Mouse (Mus musculus): ENCODE measurements at regions not wholly inside any gene's neighbourhood (a gene's known extent, or its start where the extent isn't known, plus 50 kb on each side); places are given as distances from the start of the nearest gene placed in this dataset.

DNA sequence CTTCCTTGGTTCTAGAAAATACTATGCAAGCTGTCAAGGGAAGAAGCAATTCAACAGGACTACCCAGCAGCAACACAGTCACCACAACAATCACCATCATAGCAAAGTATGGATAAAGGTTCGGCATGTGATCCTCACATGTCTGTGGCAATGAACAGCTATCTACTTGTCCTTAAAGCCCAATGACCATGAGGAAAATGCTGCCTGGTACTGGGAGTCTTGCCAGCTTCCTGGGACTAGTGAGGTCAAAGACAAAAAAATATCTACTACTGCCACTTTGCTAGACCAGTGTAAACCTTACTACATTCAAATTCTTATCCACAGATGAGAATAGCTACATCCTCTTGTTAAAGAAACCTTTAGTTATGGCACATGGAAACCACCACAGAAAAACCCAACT, 346.3 kb downstream of the Wdr20rt start:
- no peak for DNase-seq (ENCODE audit: low read depth, low spot score)

DNA sequence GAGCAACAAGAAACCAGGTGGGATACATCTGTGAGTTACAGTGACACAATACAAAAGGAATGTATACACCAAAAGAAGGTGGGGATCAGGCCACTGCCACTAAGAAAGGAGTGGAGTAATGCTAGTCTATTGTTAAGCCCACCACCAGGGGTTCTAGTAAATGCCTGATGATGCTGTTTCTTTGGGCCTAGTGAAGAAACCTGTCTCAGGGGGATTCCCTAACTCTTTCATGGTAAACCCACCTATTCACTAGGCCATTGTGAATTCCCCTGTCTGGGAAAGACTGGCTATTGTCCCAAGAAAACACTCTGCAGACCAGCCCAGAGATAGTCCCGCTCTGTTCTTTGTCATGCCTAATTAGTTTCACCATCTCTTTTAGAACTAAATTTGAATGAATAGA, 368.2 kb downstream of the Wdr20rt start:
- no peak for DNase-seq (ENCODE audit: low read depth, low spot score)

DNA sequence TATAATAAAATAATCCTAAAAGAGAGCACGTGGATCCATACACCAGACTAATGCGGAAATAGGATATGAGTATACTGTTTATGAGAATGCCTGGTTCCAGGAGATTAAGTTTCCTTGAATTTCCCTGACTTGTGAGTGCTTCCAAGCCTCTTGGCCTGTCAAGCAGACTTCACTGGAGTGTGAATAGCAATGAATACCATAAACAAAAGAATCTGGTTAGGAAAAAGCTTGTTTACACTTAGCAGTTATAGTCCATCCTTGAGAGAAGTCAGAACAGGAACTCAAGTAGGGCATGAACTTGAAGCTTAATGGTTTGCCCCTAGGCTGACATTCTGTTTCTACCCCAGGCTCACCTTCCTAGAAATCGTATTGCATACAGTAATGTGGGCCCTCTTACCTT, 368.8 kb downstream of the Wdr20rt start:
- no peak for DNase-seq (ENCODE audit: low read depth, low spot score)

DNA sequence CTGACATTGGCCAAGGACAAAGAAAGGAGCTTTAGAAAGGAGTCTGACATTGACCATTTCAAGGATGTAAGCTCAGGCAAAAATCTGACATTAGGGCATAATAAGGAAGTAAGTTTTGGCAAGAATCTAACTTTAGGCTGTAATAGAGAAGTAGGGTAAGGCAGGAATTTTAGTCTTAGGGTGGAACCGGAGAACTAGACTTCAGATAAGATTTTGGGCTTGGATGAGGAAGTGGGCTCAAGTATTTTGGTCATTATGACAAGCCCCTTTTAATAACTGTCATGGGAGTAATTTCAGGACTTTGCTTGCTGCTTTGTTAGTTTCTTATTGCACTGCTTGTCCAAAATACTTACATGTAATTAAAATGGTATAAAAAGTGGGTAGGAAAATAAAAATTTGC, 418.9 kb downstream of the Wdr20rt start:
- DNase-seq (ENCODE audit: low read depth, low spot score), result no peak

DNA sequence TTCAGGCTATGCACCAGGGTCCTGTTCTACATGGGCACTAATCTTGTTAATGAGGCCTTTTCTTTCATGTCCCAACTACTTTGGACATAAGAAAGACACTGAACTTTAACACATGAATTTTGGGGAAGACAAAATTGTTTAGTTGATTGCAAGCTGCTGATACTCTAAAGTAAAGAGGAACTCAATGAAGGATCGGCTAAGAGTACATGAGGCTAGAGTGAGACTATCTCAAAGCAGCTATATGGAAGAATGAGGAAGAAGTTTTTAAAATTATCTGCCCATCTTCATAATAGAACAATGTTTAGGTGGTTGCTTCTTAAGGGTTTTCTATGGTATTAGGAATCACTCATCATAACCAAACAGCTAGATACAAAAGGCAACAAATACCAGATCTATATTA, 431.5 kb downstream of the Wdr20rt start:
- DNase-seq (ENCODE audit: low read depth, low spot score), result no peak

DNA sequence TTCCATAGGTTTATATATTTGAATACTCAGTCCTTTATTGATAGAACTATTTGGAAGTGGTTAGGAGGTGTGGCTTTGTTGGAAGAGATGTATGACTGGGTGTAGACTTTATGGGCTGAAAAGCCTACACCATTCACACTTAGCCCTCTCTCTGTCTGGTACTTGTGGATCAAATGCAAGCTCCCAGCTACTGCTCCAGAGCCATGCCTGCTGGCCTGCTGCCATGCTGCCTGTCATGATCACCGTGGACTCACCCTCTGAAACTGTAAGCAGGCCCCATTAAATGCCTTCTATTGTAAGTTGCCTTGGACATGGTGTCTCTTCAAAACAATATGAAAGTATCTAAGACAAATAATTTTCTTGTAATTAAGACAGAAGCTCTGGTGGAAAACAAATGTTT, 446.4 kb downstream of the Wdr20rt start:
- no peak for DNase-seq (ENCODE audit: low read depth, low spot score)

DNA sequence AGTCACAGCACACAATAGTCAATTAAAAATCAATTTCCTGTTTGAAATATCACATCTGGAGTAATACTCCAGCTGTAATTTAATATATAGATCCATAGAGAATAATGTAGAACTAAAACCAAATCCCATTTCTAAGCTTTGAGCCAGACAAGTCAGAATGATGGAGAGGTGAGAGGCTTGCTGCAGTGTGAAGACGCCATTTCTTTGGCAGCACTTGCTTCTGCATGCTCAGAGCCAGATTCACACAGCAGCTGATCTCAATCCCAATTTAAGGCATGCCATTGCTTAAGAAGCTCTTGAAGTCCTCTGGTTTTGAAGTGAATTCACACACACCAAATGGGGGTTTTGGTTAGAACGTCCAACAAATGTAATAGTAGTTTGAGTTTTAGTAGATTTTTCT, 447.9 kb downstream of the Wdr20rt start:
- no peak for DNase-seq (ENCODE audit: low read depth, low spot score)

DNA sequence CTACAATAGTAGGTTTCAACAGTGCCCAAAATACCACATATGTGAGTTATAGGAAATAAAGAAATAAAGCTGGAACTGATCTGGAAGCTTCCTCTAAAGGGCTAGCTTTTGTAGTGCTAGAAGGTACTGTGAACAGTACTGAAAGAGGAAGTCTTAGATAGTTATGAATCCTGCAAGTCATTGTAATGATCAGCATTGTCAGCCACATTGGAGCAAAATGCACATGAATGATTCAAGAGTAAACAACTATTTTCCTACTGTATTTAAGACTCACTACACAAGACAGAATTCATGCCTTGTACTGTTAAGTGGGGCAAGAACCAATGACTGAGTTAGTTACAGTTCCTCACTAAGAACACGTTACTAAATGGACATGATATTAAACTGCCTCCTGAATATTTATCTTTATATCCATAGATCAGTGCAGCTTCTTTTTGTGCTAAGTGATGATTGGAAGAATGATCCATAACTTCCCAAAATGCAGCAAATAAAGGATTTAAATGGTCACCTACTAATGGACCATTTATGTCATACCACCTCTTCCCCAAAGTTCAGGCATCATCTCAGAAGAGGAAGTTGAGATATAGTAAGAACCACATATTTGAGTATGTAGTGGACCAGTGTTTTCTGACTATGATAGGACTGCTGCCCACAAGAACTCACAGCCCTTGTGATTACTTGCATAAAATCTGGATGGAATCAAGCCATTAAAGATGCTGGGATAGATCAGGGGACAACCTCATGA, 449.8 kb downstream of the Wdr20rt start:
- peak; percentile 63 for DNase-seq (ENCODE audit: low read depth, low spot score)

DNA sequence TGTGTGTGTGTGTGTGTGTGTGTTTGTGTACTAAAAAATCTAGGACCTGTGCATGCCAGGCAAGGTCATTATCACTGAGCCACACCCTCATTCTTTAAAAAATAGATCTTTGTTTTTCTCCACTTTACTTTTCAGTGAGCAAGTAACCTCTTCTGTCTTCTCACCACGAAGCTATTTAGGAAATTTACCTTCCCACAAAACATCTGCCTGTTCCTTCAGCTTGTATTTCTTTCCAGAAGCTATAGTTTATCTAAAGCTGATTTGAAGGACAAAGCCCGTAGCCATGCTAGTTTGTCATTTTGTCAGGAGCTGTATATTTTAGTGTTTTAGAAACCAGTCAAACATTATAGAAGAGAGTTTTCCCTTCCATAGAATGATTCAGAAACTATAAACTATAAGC, 455.0 kb downstream of the Wdr20rt start:
- DNase-seq (ENCODE audit: low read depth, low spot score), result no peak

DNA sequence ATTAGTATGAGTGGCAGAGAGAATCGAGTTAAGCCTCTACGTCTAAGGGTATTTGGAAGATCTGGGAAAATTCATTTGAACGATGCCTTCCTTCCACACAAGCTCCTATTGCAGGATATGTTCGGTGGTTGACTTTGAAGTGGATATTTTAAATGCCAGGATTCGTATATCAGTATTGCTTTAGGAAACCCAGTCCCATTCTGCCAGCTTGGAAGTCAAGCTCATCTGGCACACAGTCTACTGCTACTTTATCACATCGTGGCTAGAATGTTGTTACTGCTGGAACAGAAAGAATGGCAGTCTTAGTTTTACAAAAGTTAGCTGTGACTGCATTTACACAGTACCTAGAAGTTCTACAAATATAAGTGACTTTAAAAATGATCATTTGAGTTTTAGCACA, 456.5 kb downstream of the Wdr20rt start:
- no peak for DNase-seq (ENCODE audit: low read depth, low spot score)

DNA sequence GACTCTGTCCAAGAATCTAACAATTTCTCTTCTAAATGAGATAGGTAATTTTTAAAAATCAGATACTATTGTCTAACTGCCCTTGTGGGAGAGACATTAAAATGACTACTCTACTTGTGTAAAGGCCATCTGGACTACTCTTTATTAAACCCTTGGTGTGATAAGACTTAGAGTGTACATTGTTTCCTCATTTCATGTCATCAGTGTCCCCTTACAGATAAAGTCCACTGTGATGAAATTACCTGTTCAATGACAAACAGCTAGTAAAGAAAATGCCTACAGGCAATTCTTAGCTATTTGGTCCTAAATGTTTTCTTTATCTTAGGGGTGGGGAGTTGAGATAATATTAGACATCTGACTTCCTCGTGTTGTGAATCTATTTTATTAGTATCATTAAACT, 479.7 kb downstream of the Wdr20rt start:
- no peak for DNase-seq (ENCODE audit: low read depth, low spot score)

DNA sequence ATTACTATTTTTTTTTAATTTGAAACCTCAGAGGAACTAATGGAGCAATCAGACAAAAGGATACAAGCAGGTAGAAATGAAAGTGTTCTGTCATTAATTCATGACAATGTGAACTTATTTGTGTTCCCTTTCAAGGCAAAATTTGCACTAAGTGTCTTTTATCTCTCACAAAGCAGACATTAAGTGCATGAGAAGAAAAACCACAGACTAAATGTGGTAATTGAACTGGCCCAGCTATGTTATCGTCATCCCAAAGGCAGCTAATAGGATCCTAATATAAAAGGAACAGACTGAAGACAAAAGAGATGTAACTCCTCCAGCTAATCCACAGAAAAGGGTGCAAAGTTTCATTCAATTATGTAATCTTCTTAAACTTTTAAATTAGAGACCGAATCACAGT, 487.0 kb downstream of the Wdr20rt start:
- DNase-seq (ENCODE audit: low read depth, low spot score), result no peak

Data from A20 (cell line).